Mouse (Mus musculus): ENCODE data around the gene Fgfr2.

Fgfr2 gene

GRCm38 (mm10) chr7:131602106-131602505 is 1521.0 kb downstream of the Fgfr2 start:
- in situ Hi-C loops (cut with MboI; ENCODE audit: unreplicated experiment in 2 of 2), result no loop called here

GRCm38 (mm10) chr7:131598483-131598824 is 1524.7 kb downstream of the Fgfr2 start:
- in situ Hi-C loops (cut with MboI; ENCODE audit: unreplicated experiment in 2 of 2), result no loop called here

GRCm38 (mm10) chr7:131597779-131598482 is 1525.2 kb downstream of the Fgfr2 start:
- in situ Hi-C loops (cut with MboI; ENCODE audit: unreplicated experiment in 2 of 2), result no loop called here

GRCm38 (mm10) chr7:131585551-131585950 is 1537.6 kb downstream of the Fgfr2 start:
- in situ Hi-C loops (cut with MboI; ENCODE audit: unreplicated experiment in 2 of 2), result no loop called here

- in situ Hi-C loops (cut with MboI; ENCODE audit: unreplicated experiment in 2 of 2), result no loop called here
These were observed 1541.0 kb downstream of the Fgfr2 start for GRCm38 (mm10) chr7:131582178-131582577.

- in situ Hi-C loops (cut with MboI; ENCODE audit: unreplicated experiment in 2 of 2), result no loop called here
These were observed 1547.9 kb downstream of the Fgfr2 start for GRCm38 (mm10) chr7:131575246-131575645.

- in situ Hi-C loops (cut with MboI; ENCODE audit: unreplicated experiment in 2 of 2), result loop anchor here (5.0 to 25.0 kb wide), 5 partner anchors 198 to 1948 kb away; partner anchors contain the start of genes 2310057M21Rik (in 1 of the 2), Abraxas2 (in 1 of the 2) and Eef1akmt2 (in 1 of the 2)
These were observed 1562.5 kb downstream of the Fgfr2 start for GRCm38 (mm10) chr7:131560697-131561042.

GRCm38 (mm10) chr7:131559986-131560696 is 1563.0 kb downstream of the Fgfr2 start, which contains the start of gene Bub3:
Gene Bub3, plus strand, starts transcription at chr7:131560222.
- in situ Hi-C loops (cut with MboI; ENCODE audit: unreplicated experiment in 2 of 2), result loop anchor here (5.0 to 25.0 kb wide), 8 partner anchors 145 to 1948 kb away; partner anchors contain the start of genes 2310057M21Rik (in 1 of the 2), Abraxas2 (in 1 of the 2), Acadsb (in 1 of the 2) and Ate1 (in 1 of the 2)

GRCm38 (mm10) chr7:131557751-131558150 is 1565.4 kb downstream of the Fgfr2 start:
- in situ Hi-C loops (cut with MboI; ENCODE audit: unreplicated experiment in 2 of 2), result loop anchor here (5.0 to 25.0 kb wide), 7 partner anchors 143 to 1945 kb away; partner anchors contain the start of genes Abraxas2 (in 1 of the 2), Acadsb (in 1 of the 2), Ate1 (in 1 of the 2) and Eef1akmt2 (in 1 of the 2)

GRCm38 (mm10) chr7:131556541-131557271 is 1566.4 kb downstream of the Fgfr2 start:
- in situ Hi-C loops (cut with MboI; ENCODE audit: unreplicated experiment in 2 of 2), result loop anchor here (5.0 to 25.0 kb wide), 7 partner anchors 142 to 1944 kb away; partner anchors contain the start of genes Abraxas2 (in 1 of the 2), Acadsb (in 1 of the 2), Ate1 (in 1 of the 2) and Eef1akmt2 (in 1 of the 2)

GRCm38 (mm10) chr7:131556116-131556515 is 1567.0 kb downstream of the Fgfr2 start:
- in situ Hi-C loops (cut with MboI; ENCODE audit: unreplicated experiment in 2 of 2), result loop anchor here (5.0 to 25.0 kb wide), 7 partner anchors 141 to 1944 kb away; partner anchors contain the start of genes Abraxas2 (in 1 of the 2), Acadsb (in 1 of the 2), Ate1 (in 1 of the 2) and Eef1akmt2 (in 1 of the 2)

GRCm38 (mm10) chr7:131555301-131556081 is 1567.7 kb downstream of the Fgfr2 start:
- in situ Hi-C loops (cut with MboI; ENCODE audit: unreplicated experiment in 2 of 2), result loop anchor here (5.0 to 25.0 kb wide), 7 partner anchors 141 to 1943 kb away; partner anchors contain the start of genes Abraxas2 (in 1 of the 2), Acadsb (in 1 of the 2), Ate1 (in 1 of the 2) and Eef1akmt2 (in 1 of the 2)

GRCm38 (mm10) chr7:131554341-131555180 is 1568.6 kb downstream of the Fgfr2 start:
- in situ Hi-C loops (cut with MboI; ENCODE audit: unreplicated experiment in 2 of 2), result loop anchor here (5.0 to 25.0 kb wide), 7 partner anchors 140 to 1942 kb away; partner anchors contain the start of genes Abraxas2 (in 1 of the 2), Acadsb (in 1 of the 2), Ate1 (in 1 of the 2) and Eef1akmt2 (in 1 of the 2)

GRCm38 (mm10) chr7:131553771-131554175 is 1569.4 kb downstream of the Fgfr2 start:
- in situ Hi-C loops (cut with MboI; ENCODE audit: unreplicated experiment in 2 of 2), result loop anchor here (10.0 to 25.0 kb wide), 6 partner anchors 139 to 1941 kb away; partner anchors contain the start of genes Abraxas2 (in 1 of the 2), Acadsb (in 1 of the 2), Ate1 (in 1 of the 2) and Eef1akmt2 (in 1 of the 2)

- in situ Hi-C loops (cut with MboI; ENCODE audit: unreplicated experiment in 2 of 2), result loop anchor here (10.0 to 25.0 kb wide), 6 partner anchors 138 to 1940 kb away; partner anchors contain the start of genes Abraxas2 (in 1 of the 2), Acadsb (in 1 of the 2), Ate1 (in 1 of the 2) and Eef1akmt2 (in 1 of the 2)
These were observed 1570.4 kb downstream of the Fgfr2 start for GRCm38 (mm10) chr7:131552781-131553180.

GRCm38 (mm10) chr7:131551931-131552741 is 1571.0 kb downstream of the Fgfr2 start:
- in situ Hi-C loops (cut with MboI; ENCODE audit: unreplicated experiment in 2 of 2), result loop anchor here (10.0 to 25.0 kb wide), 6 partner anchors 137 to 1940 kb away; partner anchors contain the start of genes Abraxas2 (in 1 of the 2), Acadsb (in 1 of the 2), Ate1 (in 1 of the 2) and Eef1akmt2 (in 1 of the 2)

GRCm38 (mm10) chr7:131551471-131551870 is 1571.7 kb downstream of the Fgfr2 start:
- in situ Hi-C loops (cut with MboI; ENCODE audit: unreplicated experiment in 2 of 2), result loop anchor here (10.0 to 25.0 kb wide), 6 partner anchors 137 to 1939 kb away; partner anchors contain the start of genes Abraxas2 (in 1 of the 2), Acadsb (in 1 of the 2), Ate1 (in 1 of the 2) and Eef1akmt2 (in 1 of the 2)
